Mouse (Mus musculus) brain, embryonic 14.5 days (tissue): ENCODE results near the gene Mrps6. TPM values are rescaled to one million over a fixed set of nuclear protein-coding genes. Genes with fewer than 3 reads are reported as not detected.
A peak's percentile ranks its signal among the peaks of the same experiment; 100 is the strongest.

ENCODE experiments used
- DNase-seq: peaks from one replicate; pipeline ENCODE4 v3.0.0-alpha.2; 2011; ENCODE audit warnings: low read depth
- CTCF ChIP-seq: fragments of 200-500 bp; IDR thresholded peaks from 2 replicates; pipeline ENCODE4 v1.5.1; 2012; ENCODE audit warnings: inconsistent platforms, mild to moderate bottlenecking, moderate library complexity, borderline replicate concordance; ENCODE audit not compliant: insufficient read depth, insufficient read length; ENCODE audit errors: extremely low read depth
- POLR2A ChIP-seq: fragments of 200-500 bp; IDR thresholded peaks from 2 replicates; pipeline ENCODE4 v1.6.1; 2012; ENCODE audit warnings: mild to moderate bottlenecking, inconsistent platforms, borderline replicate concordance; ENCODE audit not compliant: poor library complexity, insufficient read depth, insufficient read length, severe bottlenecking; ENCODE audit errors: extremely low read depth
- polyA plus RNA-seq: library from polyadenylated mRNA; depleted of rRNA; stranded (reverse); fragments of >200 nt; gene quantifications from 2 replicates; pipeline ENCODE4 v1.2.3, GENCODE M21; 2012

Gene Mrps6
- polyA plus RNA-seq, 1 experiment = 96.8 TPM

- DNase-seq = no peak
- TF ChIP-seq CTCF (no peak), POLR2A (no peak)
Measured at GRCm38 (mm10) chr16:92134148-92134764, 76.2 kb downstream of the Mrps6 start.

GRCm38 (mm10) chr16:92136275-92136674, 78.2 kb downstream of the Mrps6 start:
- DNase-seq = no peak
- TF ChIP-seq POLR2A (no peak), CTCF (peak; percentile 11; the same call in 1 of the 2 replicates)

GRCm38 (mm10) chr16:92139386-92140261, 81.6 kb downstream of the Mrps6 start:
- DNase-seq = peak; percentile 41
- TF ChIP-seq CTCF = no peak
- no peak for TF ChIP-seq POLR2A

GRCm38 (mm10) chr16:92140328-92140727, 82.3 kb downstream of the Mrps6 start:
- TF ChIP-seq POLR2A (no peak), CTCF (no peak)
- peak; percentile 12 for DNase-seq

- DNase-seq = peak; percentile 58
- TF ChIP-seq CTCF (no peak), POLR2A (no peak)
Measured at GRCm38 (mm10) chr16:92141021-92141420, 83.0 kb downstream of the Mrps6 start.

- TF ChIP-seq CTCF = no peak
- no peak for TF ChIP-seq POLR2A
- peak; percentile 65 for DNase-seq
Measured at GRCm38 (mm10) chr16:92142426-92143012, 84.4 kb downstream of the Mrps6 start.

- no peak for TF ChIP-seq POLR2A
- no peak for TF ChIP-seq CTCF
- DNase-seq = no peak
Measured at GRCm38 (mm10) chr16:92147631-92148366, 89.7 kb downstream of the Mrps6 start.

- DNase-seq = no peak
- TF ChIP-seq POLR2A = no peak
- no peak for TF ChIP-seq CTCF
Measured at GRCm38 (mm10) chr16:92148367-92148728, 90.3 kb downstream of the Mrps6 start.

- DNase-seq = peak; percentile 9
Measured at GRCm38 (mm10) chr16:92150975-92151374, 92.9 kb downstream of the Mrps6 start.

GRCm38 (mm10) chr16:92158021-92158455, 100.0 kb downstream of the Mrps6 start:
- no peak for TF ChIP-seq POLR2A
- no peak for TF ChIP-seq CTCF

More at GRCm38 (mm10) chr16:92150975-92151374, 92.9 kb downstream of the Mrps6 start:
- TF ChIP-seq POLR2A = no peak
- no peak for TF ChIP-seq CTCF

GRCm38 (mm10) chr16:92158461-92159091, 100.5 kb downstream of the Mrps6 start:
- TF ChIP-seq POLR2A = peak; percentile 44; the same call in 1 of the 2 replicates
- TF ChIP-seq CTCF = no peak
- peak; percentile 89 for DNase-seq

More at GRCm38 (mm10) chr16:92158021-92158455, 100.0 kb downstream of the Mrps6 start:
- peak; percentile 77 for DNase-seq
